Mouse (Mus musculus): ENCODE measurements around the gene Ptov1. TPM values are rescaled to one million over a fixed set of nuclear protein-coding genes. Genes with fewer than 3 reads are reported as not detected.
A peak's percentile ranks its signal among the peaks of the same experiment; 100 is the strongest.

Ptov1 gene
- total RNA-seq, 2 experiments from 2014 or later = 385 to 394 TPM

DNA sequence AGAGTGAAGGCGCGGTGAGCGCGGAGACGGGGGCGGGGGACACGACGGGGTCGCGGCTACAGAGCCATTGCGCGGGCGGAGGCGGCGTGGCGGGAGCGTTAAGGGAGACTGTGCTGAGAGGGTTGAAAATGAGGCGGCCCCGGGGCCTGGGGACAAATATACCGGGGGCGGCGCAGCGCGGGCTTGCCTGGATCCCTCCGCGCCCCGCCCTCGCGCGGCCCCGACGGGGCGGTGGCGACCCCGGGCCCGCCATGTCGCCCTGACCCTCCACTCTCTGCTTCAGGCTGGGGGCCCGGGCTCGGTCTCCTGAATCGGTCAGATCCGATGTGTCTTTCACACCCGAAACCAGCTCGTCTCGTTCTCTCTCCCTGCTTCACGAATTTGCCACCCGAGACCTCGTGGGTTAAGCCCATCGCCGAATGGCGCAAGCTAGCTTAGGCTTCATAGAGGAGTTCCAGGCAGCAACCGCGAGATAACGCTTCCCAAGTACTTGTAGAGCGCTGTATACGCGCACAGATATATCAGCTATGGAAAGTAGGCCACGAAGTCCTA lies 53.0 kb downstream of the Ptov1 start, which contains the start of gene Atf5:
Gene Atf5 (minus strand): TSS at position 189 of the 552 bp plus-strand sequence.
- peak in 1 of 2 experiments; percentile 60 for DNase-seq (ENCODE audit: low spot score in 2 of 2)

DNA sequence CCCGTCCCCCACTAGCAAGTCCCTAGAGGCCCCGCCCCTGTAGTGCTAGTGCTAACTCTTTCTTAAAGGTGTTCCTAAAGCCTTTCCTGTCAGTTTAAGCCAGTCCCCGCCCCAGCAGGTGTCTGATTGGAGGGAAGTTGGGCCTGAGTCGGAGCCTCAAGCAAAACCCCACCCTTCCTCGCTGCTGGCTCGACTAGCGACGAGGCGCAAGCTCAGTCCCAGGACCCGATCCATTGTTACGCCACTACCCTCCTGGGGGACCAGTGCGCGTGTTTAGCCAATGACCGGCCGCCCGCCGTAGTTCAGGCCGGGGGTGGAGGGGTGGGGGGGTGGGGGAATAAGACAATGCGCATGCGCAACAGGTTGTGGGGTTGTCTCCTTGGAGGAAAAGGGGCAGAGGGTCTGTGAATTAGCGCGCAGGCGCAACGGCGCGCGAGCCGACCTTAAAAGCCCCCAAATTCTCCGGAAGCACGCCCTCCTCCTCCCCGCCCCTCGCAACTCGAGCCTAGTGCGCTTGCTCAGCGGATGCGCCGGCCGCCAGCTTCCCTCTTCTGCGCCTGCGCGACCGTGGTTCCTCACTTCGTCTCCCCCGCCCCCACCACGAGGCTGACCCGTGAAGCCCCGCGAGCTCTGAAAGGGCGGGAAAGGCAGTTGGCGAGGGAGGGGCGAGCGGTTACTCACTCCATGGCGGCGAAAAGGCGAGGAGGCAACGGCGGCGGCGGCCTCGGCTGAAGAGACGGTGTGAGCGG lies 53.7 kb downstream of the Ptov1 start, which contains the start of the genes Nup62 and Il4i1:
Gene Nup62 (plus strand): TSS at position 368 of the 749 bp plus-strand sequence.
Gene Il4i1 (plus strand): TSS at position 667 of the 749 bp plus-strand sequence.
- peak; percentile 98 for DNase-seq (ENCODE audit: low spot score in 2 of 2)

DNA sequence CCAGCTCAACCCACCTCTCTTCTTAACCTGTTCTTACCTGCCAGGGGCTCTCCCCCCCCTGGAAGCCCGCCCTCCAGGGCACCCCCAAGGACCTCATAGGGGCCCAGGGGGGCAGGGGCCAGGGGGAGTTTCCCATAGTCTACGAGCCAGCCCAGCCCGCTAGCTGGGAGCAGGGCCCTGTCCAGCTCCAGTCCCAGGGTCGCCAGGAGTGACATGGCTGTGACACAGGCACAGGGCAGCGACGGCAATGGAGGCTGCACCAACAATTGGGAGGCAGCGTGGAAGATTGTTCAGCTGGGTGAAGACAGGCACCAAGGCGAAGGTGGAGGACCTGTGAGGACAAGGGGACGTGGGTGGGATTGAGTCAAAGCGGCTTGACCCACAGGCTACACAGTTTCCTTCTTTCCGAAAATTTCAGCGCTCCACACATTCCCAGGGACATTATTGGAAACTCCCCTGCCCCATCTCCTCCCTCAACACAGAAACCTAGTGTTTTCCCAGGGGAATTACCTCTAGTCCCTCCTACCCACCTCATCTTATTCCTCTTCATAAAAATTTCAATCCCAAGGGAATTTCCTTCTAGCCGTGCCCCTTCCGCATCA lies 54.5 kb downstream of the Ptov1 start:
- no peak for DNase-seq (ENCODE audit: low spot score in 2 of 2)

DNA sequence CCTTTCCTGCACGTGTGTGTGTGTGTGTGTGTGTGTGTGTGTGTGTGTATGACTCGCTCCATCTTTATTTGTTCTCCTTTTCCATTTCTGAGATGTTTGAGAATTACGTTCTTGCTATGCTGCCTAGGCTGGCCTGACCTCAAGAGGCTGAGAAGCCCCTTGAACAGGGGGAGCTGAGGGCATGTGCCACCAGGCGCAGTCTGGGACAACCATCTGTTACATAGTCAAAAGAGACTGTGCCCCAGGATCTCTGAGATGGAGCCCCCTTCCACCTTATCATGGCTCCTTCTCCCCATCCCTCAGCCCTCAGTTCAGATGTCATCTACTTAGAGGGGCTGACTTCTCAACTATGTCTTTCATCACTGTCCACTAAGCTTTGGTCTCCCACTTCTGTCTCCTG lies 55.2 kb downstream of the Ptov1 start:
- no peak for DNase-seq (ENCODE audit: low spot score in 2 of 2)

DNA sequence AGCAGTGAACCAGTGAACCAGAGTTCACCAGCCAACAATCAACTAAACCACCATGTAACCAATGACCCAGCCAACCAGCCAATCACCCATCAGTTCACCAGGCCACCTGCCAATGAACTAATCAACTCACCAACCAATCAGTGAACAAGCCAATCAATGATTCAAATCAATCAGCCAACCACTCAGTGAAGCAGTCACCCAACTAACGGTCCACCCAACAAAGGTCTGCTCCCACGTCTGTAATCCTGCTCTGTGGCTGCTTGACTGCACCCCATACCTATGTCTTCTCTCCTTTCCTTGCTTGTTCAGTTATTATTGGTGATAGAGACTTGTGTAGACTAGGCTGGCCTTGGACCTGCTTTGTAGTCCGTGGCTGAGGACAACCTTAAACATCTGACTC lies 55.6 kb downstream of the Ptov1 start:
- no peak for DNase-seq (ENCODE audit: low spot score in 2 of 2)

Small RNA genes lying within 50 kb of the gene (microRNA-seq; reads per million reads assigned to microRNA genes)
- not detected for gene Mir707

Other genes with a start within 250 kb of the Ptov1 start
- gene Myh14, start 198.9 kb downstream of the Ptov1 start, total RNA-seq (2021) = 1 to 10 TPM; 7.0 to 8.2 TPM
- gene Izumo2, start 161.0 kb downstream of the Ptov1 start, total RNA-seq (2021) = not detected
- gene Vrk3, start 121.4 kb downstream of the Ptov1 start, total RNA-seq (2021) = 10 to 100 TPM; 42.8 to 43.4 TPM
- gene Zfp473, start 118.7 kb downstream of the Ptov1 start, total RNA-seq (2021) = 1 to 10 TPM; 1.1 to 1.3 TPM
- gene Nup62, start 53.7 kb downstream of the Ptov1 start, total RNA-seq (2021) = 10 to 100 TPM; 60.1 to 65.5 TPM
- gene Il4i1, start 53.4 kb downstream of the Ptov1 start, total RNA-seq (2021) = 1 to 10 TPM; 1.1 to 1.8 TPM
- gene Atf5, start 53.1 kb downstream of the Ptov1 start, total RNA-seq (2021) = 100 to 1,000 TPM in 1 of 2 experiments, 10 to 100 TPM in 1; 59.8 to 104 TPM
- 100 to 1,000 TPM; 119 to 134 TPM for gene Akt1s1, start 20.8 kb downstream of the Ptov1 start, total RNA-seq (2021)
- 10 to 100 TPM; 87.9 to 92.0 TPM for gene Tbc1d17, start 20.7 kb downstream of the Ptov1 start, total RNA-seq (2021)
- gene Pnkp, start 12.6 kb downstream of the Ptov1 start, total RNA-seq (2021) = 10 to 100 TPM; 50.8 to 54.6 TPM
- 100 to 1,000 TPM; 117 to 121 TPM for gene Med25, start 22.9 kb upstream of the Ptov1 start, total RNA-seq (2021)
- gene Fuz, start 26.3 kb upstream of the Ptov1 start, total RNA-seq (2021) = 10 to 100 TPM; 24.6 to 26.7 TPM
- 100 to 1,000 TPM in 1 of 2 experiments, 10 to 100 TPM in 1; 99.9 to 107 TPM for gene Ap2a1, start 59.7 kb upstream of the Ptov1 start, total RNA-seq (2021)
- under 1 TPM in 1 of 2 experiments, not detected in 1; 0.39 TPM for gene Tsks, start 73.4 kb upstream of the Ptov1 start, total RNA-seq (2021)
- 10 to 100 TPM; 28.0 to 31.1 TPM for gene Cpt1c, start 105.1 kb upstream of the Ptov1 start, total RNA-seq (2021)
- 100 to 1,000 TPM; 380 to 390 TPM for gene Prmt1, start 116.8 kb upstream of the Ptov1 start, total RNA-seq (2021)
- 100 to 1,000 TPM; 106 to 111 TPM for gene Irf3, start 127.9 kb upstream of the Ptov1 start, total RNA-seq (2021)
- 10 to 100 TPM; 23.8 to 28.5 TPM for gene Bcl2l12, start 128.9 kb upstream of the Ptov1 start, total RNA-seq (2021)
- 100 to 1,000 TPM; 114 TPM for gene Scaf1, start 146.6 kb upstream of the Ptov1 start, total RNA-seq (2021)
- 10 to 100 TPM; 58.9 to 59.7 TPM for gene Rras, start 148.2 kb upstream of the Ptov1 start, total RNA-seq (2021)
- gene Prr12, start 183.1 kb upstream of the Ptov1 start, total RNA-seq (2021) = 10 to 100 TPM; 76.4 to 85.1 TPM
- gene Nosip, start 192.6 kb upstream of the Ptov1 start, total RNA-seq (2021) = 10 to 100 TPM; 61.1 to 71.2 TPM
- 10 to 100 TPM; 17.9 to 18.6 TPM for gene Prrg2, start 192.9 kb upstream of the Ptov1 start, total RNA-seq (2021)
- gene Rcn3, start 222.4 kb upstream of the Ptov1 start, total RNA-seq (2021) = 10 to 100 TPM; 77.0 to 81.8 TPM
- 100 to 1,000 TPM in 1 of 2 experiments, 10 to 100 TPM in 1; 98.0 to 104 TPM for gene Fcgrt, start 234.1 kb upstream of the Ptov1 start, total RNA-seq (2021)

Data from adrenal gland, postnatal 4 days (tissue).